Mouse (Mus musculus): ENCODE data around the gene Nfib.

Gene Nfib

GRCm38 (mm10) chr4:82391726-82392472, 313.7 kb downstream of the Nfib start:
- DNase-seq (ENCODE audit: low spot score) = no peak

- DNase-seq (ENCODE audit: low spot score) = no peak
Observed at GRCm38 (mm10) chr4:82390545-82390944, 315.0 kb downstream of the Nfib start.

GRCm38 (mm10) chr4:82389876-82390275, 315.7 kb downstream of the Nfib start:
- no peak for DNase-seq (ENCODE audit: low spot score)

- DNase-seq (ENCODE audit: low spot score) = no peak
Observed at GRCm38 (mm10) chr4:82387620-82388019, 317.9 kb downstream of the Nfib start.

DNA sequence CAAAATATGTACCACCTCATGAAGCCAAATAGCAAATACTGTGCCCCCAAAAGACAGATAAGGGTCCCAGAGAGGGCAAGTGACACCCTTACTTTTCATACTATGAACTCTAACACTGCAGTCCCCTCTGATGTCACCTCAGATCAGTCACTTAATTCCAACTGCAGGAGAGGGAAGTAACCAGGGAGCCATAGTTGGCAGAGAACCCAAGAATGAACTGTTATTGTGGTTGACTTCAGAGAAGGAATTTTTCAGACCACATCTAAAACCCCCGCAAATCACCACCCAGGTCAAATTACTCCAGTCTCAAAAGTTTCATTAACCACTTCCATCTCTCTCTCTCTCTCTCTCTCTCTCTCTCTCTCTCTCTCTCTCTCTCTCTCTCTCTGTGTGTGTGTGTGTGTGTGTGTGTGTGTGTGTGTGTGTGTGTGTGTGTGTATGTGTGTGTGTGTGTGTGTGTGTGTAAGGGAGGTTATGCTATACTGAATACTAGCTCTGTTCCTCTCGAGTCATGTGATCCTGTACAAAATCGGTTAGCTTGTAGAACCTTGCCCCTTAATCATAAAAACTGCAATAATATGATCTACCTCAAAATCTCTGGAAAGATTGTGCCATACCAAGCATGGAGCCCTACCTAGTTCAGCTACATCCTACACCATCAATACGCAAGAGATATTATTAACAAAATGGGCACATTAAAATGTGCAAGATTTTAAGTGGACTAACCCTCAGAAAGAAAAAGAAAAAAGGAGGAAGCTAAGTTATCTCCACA, 319.1 kb downstream of the Nfib start:
- no peak for DNase-seq (ENCODE audit: low spot score)

- no peak for DNase-seq (ENCODE audit: low spot score)
Observed at GRCm38 (mm10) chr4:82385638-82386037, 319.9 kb downstream of the Nfib start.

DNA sequence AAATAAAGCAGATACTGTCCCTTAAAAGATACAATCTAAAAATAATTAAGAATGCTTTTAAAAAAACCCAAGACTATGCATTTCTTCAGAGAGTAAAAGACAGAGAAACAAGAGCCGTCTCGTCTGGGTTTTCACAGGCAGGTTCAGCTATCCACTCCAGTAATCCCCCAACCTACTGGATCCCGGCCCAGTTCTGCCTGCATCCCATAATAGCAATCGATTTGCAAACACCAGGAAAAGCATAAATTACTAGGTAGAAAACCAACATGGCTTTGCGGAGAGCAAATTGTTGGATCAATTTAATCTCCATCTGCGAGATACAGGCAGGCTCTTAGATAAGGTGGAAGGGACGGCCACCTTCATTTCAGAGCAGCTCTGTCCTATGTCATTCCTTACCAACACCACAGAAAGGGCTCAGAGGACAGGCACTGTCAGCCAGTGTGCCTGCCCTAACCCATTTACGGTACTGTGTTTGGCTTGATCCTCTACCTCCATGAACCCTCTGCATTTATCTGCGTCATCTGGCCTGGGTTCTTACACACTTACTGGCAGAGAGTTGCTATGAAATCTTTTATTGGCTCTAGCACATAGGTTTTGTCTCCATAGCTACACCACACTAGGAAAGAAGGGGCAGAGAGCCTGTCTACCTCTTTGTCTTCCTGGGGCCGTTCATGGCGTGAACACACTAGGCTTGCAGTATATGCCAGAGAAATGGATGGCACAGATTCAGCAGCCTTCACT, 321.4 kb downstream of the Nfib start:
- no peak for DNase-seq (ENCODE audit: low spot score)

GRCm38 (mm10) chr4:82383346-82383745, 322.2 kb downstream of the Nfib start:
- DNase-seq (ENCODE audit: low spot score) = no peak

DNA sequence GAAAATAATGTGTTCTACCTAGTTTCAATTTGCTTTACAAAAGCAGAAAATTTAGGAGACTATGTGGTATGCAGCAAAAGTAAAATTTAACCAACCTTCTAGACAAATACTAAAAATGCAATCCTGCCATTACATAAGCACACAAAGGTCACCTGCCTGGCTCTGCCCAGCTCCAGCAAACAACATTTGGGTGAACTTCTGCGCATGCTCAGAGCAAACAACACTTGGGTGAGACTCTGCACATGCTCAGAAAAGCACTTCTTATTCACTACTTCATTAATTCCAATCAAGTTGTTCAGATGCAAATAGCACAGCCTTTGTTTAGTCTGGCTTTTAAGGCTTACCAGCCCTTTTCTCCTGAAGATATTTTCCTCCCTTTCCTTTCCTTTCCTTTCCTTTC, 323.8 kb downstream of the Nfib start:
- no peak for DNase-seq (ENCODE audit: low spot score)

GRCm38 (mm10) chr4:82380578-82380977, 325.0 kb downstream of the Nfib start:
- no peak for DNase-seq (ENCODE audit: low spot score)

GRCm38 (mm10) chr4:82378050-82378449, 327.5 kb downstream of the Nfib start:
- DNase-seq (ENCODE audit: low spot score) = no peak

- no peak for DNase-seq (ENCODE audit: low spot score)
Observed at GRCm38 (mm10) chr4:82377621-82378020, 327.9 kb downstream of the Nfib start.

DNA sequence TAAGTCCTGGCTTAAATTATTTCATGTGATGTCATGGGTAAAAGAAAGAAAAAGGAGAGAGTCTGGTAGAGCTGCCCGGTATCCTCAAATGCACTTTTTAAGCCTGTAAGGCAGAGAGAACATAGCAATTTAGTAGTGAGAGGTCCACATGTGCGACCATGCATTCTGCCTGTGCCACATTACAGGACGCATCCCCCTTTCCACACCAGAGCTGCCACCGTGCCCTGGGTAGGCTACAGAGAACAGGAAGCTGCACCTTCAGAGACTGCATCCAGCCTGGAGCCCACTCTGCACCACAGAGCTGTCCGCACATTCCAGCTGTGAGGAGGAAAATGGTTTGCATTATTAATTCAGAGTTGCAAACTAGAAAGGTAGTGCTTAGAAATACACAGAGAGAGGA, 331.0 kb downstream of the Nfib start:
- DNase-seq (ENCODE audit: low spot score) = no peak

DNA sequence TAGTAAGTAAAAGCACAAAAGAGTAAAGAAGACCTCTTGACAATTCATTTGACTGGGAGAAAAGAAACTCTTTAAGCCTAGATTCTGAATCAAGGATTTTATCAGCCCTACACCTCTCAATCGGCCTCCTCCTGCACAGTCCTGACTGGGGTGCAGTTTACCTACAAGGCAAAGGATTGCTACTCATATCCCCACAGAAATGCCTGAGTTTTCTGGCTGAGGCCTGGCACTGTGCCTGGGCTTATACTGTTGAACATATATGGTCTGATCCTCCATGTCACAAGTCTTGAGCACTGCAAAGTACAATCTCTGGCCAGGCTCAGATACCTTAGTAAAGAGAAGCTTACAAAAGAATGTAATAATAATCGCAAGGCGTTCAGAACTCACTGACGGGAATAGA, 333.3 kb downstream of the Nfib start:
- no peak for DNase-seq (ENCODE audit: low spot score)

GRCm38 (mm10) chr4:82371471-82371870, 334.1 kb downstream of the Nfib start:
- DNase-seq (ENCODE audit: low spot score) = no peak

DNA sequence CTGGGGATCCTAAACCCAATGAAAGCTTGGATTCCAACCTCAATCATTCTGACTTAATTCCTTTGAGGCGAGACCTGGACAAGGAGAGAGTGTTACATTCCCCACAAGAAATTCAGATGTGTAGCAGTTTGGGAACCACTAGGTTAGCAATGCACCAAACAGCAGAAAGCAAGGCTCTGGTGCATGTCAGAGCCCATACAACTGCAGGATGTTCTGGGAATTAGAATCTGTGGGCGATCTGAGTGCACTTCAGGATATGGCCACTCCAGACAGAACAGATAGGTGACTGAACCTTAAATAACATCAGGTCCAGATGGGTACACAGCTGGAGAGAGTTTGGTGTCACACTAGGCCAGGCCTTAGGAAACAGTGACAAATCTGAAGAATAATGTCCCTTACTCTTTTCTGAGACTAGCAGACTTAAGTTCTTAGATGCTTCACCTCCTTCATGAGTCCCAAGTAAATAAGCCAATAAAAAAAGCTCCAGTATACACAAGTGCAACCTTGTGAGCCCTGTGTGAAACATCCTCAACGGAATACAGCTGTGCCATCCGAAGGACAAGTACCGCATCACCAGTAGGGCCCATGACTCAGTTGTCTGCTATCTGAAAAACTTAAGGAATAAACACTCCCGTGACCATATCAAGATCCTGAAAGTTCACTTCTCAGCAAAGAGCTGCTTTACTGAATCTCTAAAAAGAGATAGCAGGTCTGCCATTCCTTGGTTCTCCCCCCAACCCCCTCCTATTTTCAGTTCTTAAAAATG, 336.4 kb downstream of the Nfib start:
- no peak for DNase-seq (ENCODE audit: low spot score)

DNA sequence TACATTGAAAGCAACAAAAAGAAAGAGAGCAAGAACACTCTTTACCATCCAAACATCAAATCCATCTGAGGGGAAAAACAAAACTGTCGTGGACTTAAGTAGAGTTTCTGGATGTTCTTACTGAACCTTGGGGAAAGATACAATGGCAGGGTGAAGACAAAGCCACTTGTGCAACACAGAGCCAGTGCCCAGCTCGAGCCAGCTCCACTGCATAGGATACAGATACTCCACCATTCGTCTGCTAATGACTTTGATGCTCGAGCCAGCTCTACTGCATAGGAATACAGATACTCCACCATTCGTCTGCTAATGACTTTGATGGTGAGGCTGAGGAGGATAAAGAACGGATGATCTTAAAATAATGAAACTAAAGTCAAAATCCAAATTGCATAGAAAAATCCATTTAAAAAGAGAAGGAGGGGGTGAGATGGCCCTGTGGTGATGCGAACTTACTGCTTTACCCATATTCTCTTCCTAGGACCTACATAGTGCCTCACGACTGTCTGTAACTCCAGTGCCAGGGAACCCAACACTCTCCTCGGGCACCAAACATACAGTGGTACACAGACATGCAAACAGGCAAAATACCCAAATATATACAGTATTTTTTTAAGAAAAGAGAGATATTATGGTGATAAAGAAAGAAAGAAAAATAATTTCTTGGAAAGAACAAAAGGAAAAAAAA, 337.3 kb downstream of the Nfib start:
- no peak for DNase-seq (ENCODE audit: low spot score)

DNA sequence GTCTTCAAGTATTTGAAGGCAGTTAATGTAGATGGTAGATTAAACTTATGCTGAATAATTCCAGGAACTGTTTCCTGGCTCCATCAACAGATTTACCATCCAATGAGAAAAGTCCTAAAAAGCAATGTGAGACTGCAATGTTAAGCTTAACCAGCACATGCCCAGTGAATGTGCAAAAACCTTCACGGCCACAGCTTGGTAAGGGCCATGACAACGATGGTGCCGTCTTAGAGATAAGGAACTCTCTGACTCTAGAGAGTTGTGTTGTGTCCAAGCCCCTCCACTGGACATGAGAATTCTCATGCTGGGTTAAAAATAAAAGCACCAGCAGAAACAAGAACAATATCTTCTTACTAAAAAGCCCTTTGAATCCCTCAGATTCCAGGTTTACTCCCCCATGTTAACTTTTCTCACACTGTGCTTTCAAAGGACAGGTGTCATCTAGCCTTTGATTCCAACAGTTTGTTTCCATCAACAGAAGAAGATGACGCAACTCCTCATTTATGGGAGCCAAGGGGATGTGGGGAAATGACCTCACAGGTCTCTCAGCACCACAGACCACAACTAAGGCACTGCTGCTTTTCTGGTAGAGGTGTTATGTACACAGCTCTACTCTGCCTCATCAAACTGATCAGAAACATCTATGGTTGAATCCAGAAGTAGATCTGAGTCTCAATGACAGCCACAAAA, 340.7 kb downstream of the Nfib start:
- no peak for DNase-seq (ENCODE audit: low spot score)

- DNase-seq (ENCODE audit: low spot score) = no peak
Observed at GRCm38 (mm10) chr4:82363951-82364350, 341.6 kb downstream of the Nfib start.

DNA sequence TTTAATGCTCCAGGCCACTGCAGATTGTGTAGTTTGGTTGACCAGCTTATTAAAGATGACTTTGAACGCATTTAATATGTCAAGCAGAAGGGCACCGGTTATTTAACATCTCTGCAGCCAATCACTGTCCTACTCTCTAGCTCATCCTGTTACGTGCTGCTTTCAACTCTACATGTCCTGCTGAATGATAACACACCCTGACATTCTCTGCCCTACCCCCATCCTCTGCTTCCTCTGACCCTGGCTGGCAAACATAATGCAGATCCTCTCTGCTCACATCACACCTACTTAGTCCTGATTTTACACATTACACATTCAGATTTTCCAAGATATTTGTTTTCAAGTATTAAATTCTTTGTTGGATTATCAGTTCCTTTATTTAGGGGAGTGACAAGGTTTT, 343.3 kb downstream of the Nfib start:
- no peak for DNase-seq (ENCODE audit: low spot score)

- DNase-seq (ENCODE audit: low spot score) = no peak
Observed at GRCm38 (mm10) chr4:82360081-82360511, 345.5 kb downstream of the Nfib start.

Measured in testis, postnatal 14 days (tissue).